In the genomic region with DNA sequence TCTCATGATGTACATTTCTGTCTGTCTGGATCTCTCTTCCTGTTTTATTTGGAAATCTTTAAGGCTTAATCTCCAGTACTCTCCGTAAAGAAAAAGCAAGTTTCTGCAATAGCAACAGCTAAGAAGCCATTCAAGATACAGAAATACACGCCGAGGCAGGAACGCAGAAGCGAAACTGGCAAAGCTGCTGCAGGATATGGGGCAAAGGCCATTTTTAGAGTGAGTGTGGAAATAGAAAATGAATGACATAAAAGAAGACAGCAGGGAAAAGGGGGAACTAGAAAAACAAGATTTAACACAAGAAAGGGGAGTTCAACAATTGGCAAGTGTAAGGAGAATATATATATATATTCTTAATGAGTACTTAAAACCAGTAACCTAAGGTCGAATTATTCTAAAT, we compare ENCODE assay signal across 14 mouse cellular contexts. TPM values are rescaled to one million over a fixed set of nuclear protein-coding genes. Genes with fewer than 3 reads are reported as not detected.
DNase-seq lines count a peak whose midpoint lies in the region; ATAC-seq and TF ChIP-seq lines count a peak whose summit lies in the region.
"Had no signal": no experiment of that assay in that cellular context is flagged by ENCODE, and none has a peak within 500 bp of the region (broad histone marks: within the 10 kb centered on the region; RNA-seq: fewer than 3 reads in every experiment).

No protein-coding gene starts in this region.

- no peak for TF ChIP-seq CTCF in heart, adult 2 months (IDR thresholded peaks at IDR 0.05)

- peak in 1 of 2 experiments; percentile 27 for DNase-seq in heart, adult 2 months
- peak; percentile 34 for DNase-seq in lung, postnatal 36 days
- no peak for DNase-seq in lung, adult 18-20 months
- DNase-seq in splenic B cell, adult 2 months (ENCODE audit: low read depth, low spot score), result peak; percentile 26
- no peak for DNase-seq in left cerebral cortex, postnatal 4 days
- DNase-seq: cerebellum, adult 8-10 months; embryo, embryonic 11 days; gastrocnemius, postnatal 25 days; liver, embryonic 13.5 days had no signal

- no peaks in the 10 kb centered on the region for H3K36me3 ChIP-seq in heart, adult 2 months (ENCODE audit: control insufficient read depth, insufficient read depth, low read length)
- peaks cover 30% of the 10 kb centered on the region for H3K36me3 ChIP-seq in heart, embryonic 12.5 days
- peaks cover 12% of the 10 kb centered on the region; the same call in 1 of the 2 replicates for H3K36me3 ChIP-seq in heart, embryonic 15.5 days
- H3K36me3 ChIP-seq in splenic B cell, adult 2 months (ENCODE audit: control insufficient read depth, insufficient read depth, low read length, poor library complexity, severe bottlenecking), result no peaks in the 10 kb centered on the region

- no peak for TF ChIP-seq POLR2A in heart, adult 2 months (IDR thresholded peaks at IDR 0.05; ENCODE audit: insufficient read depth, low read depth, low read length)

- H3K4me2 ChIP-seq in heart, embryonic 12.5 days, result no peak overlapping the region
- H3K4me2 ChIP-seq in heart, embryonic 15.5 days, result no peak overlapping the region
- H3K4me2 ChIP-seq: hindbrain, embryonic 15.5 days; liver, embryonic 13.5 days had no signal

- H3K9ac ChIP-seq in heart, adult 2 months (ENCODE audit: low read depth, low read length), result no peak overlapping the region
- H3K9ac ChIP-seq in heart, embryonic 12.5 days, result no peak overlapping the region
- no peak overlapping the region for H3K9ac ChIP-seq in heart, embryonic 15.5 days
- H3K9ac ChIP-seq: hindbrain, embryonic 15.5 days; liver, embryonic 13.5 days had no signal

- no peaks in the 10 kb centered on the region for H3K27me3 ChIP-seq in heart, adult 2 months (ENCODE audit: control insufficient read depth, insufficient read depth, low read length)
- no peaks in the 10 kb centered on the region for H3K27me3 ChIP-seq in heart, embryonic 12.5 days (replicated peaks)
- no peaks in the 10 kb centered on the region for H3K27me3 ChIP-seq in heart, embryonic 15.5 days
- no peaks in the 10 kb centered on the region for H3K27me3 ChIP-seq in splenic B cell, adult 2 months (ENCODE audit: control insufficient read depth, insufficient read depth, low read length, poor library complexity, severe bottlenecking)
- H3K27me3 ChIP-seq: hindbrain, embryonic 15.5 days; liver, embryonic 13.5 days had no signal

- TF ChIP-seq EP300 in heart, adult 2 months (IDR thresholded peaks at IDR 0.05; ENCODE audit: insufficient read depth, low read depth, low read length), result no peak

- no peak overlapping the region; the same call in 1 of the 2 replicates for H3K4me3 ChIP-seq in heart, adult 2 months
- no peak overlapping the region for H3K4me3 ChIP-seq in heart, embryonic 12.5 days
- no peak overlapping the region for H3K4me3 ChIP-seq in heart, embryonic 15.5 days
- H3K4me3 ChIP-seq: hindbrain, embryonic 15.5 days; liver, embryonic 13.5 days had no signal

- no peak for ATAC-seq in heart, embryonic 12.5 days (ENCODE audit: insufficient number of reproducible peaks, low FRiP score)
- ATAC-seq in heart, embryonic 15.5 days (replicated peaks; ENCODE audit: insufficient number of reproducible peaks, insufficient read depth, low FRiP score, low read depth), result no peak
- no peak for ATAC-seq in erythroid progenitor cell, adult 5-6 weeks (replicated peaks; ENCODE audit: low FRiP score, poor library complexity, severe bottlenecking)
- ATAC-seq: forebrain, embryonic 16.5 days had no signal

- H3K27ac ChIP-seq in heart, adult 2 months, result peak overlapping the region; percentile 47
- H3K27ac ChIP-seq in heart, embryonic 12.5 days (ENCODE audit: poor library complexity, severe bottlenecking), result no peak overlapping the region
- peak overlapping the region; percentile 16; the same call in 1 of the 2 replicates for H3K27ac ChIP-seq in heart, embryonic 15.5 days
- H3K27ac ChIP-seq: hindbrain, embryonic 15.5 days; liver, embryonic 13.5 days had no signal

- intact Hi-C loops in heart, adult 2 months (cut with DNase I), result no loop called here
- intact Hi-C loops in left cerebral cortex, postnatal 4 days (cut with DNase I), result no loop called here

- H3K4me1 ChIP-seq in heart, adult 2 months (ENCODE audit: control insufficient read depth, insufficient read depth, low read length), result 0 out of 2 replicates have a peak, but pooled peaks cover 2% of the 10 kb centered on the region
- H3K4me1 ChIP-seq in heart, embryonic 12.5 days (replicated peaks), result peaks cover 5% of the 10 kb centered on the region; the same call in 1 of the 2 replicates
- H3K4me1 ChIP-seq in heart, embryonic 15.5 days (replicated peaks), result 0 out of 2 replicates have a peak, but pooled peaks cover 2% of the 10 kb centered on the region
- H3K4me1 ChIP-seq: hindbrain, embryonic 15.5 days; liver, embryonic 13.5 days had no signal

- no peaks in the 10 kb centered on the region for H3K9me3 ChIP-seq in heart, embryonic 12.5 days (replicated peaks)
- no peaks in the 10 kb centered on the region for H3K9me3 ChIP-seq in heart, embryonic 15.5 days (replicated peaks)
- H3K9me3 ChIP-seq: hindbrain, embryonic 15.5 days; liver, embryonic 13.5 days had no signal

- H3K79me2 ChIP-seq in heart, adult 2 months (replicated peaks; ENCODE audit: control insufficient read depth, insufficient read depth, low read length), result no peaks in the 10 kb centered on the region

- 51% methylated on average over 6 of the region's 6 CpGs for WGBS in heart, adult 2 months
- 75% methylated on average over 6 of the region's 6 CpGs for WGBS in heart, embryonic 12.5 days
- WGBS in heart, embryonic 15.5 days, result 68% methylated on average over 6 of the region's 6 CpGs

RNA-seq across cellular contexts. Expression of a gene that starts 16.5 kb away (rescaled TPM):
- 1 to 10 TPM; 3.3 to 5.5 TPM for total RNA-seq in heart, adult 2 months (2021)
- polyA plus RNA-seq in heart, adult 2 months (2012; rRNA removed), result 1.8 and 2.1 TPM in 2 replicates
- 30.5 and 34.2 TPM in 2 replicates for polyA plus RNA-seq in heart, embryonic 12.5 days (2016; fragmentation: Nextera tagmentation; extraction: Ambion mirVana)
- 21.8 and 23.5 TPM in 2 replicates for polyA plus RNA-seq in heart, embryonic 15.5 days (2015; fragmentation: Nextera tagmentation; extraction: Ambion mirVana)
- total RNA-seq in left cerebral cortex, postnatal 4 days (2021), result 1 to 10 TPM; 7.2 to 8.9 TPM
- total RNA-seq in erythroid progenitor cell, adult 5-6 weeks (2015; ENCODE audit: low replicate concordance), result 29.8 and 64.2 TPM in 2 replicates
- total RNA-seq in erythroid progenitor cell, adult 5-6 weeks (2017; ENCODE audit: low replicate concordance), result 66.7 and 67.6 TPM in 2 replicates

RNA-seq across cellular contexts. Expression of a gene that starts 17.2 kb away (rescaled TPM):
- total RNA-seq in heart, adult 2 months (2021), result 10 to 100 TPM; 47.7 to 51.2 TPM
- polyA plus RNA-seq in heart, adult 2 months (2012; rRNA removed), result 37.6 and 53.7 TPM in 2 replicates
- 47.9 and 49.2 TPM in 2 replicates for polyA plus RNA-seq in heart, embryonic 12.5 days (2016; fragmentation: Nextera tagmentation; extraction: Ambion mirVana)
- 34.5 and 45.4 TPM in 2 replicates for polyA plus RNA-seq in heart, embryonic 15.5 days (2015; fragmentation: Nextera tagmentation; extraction: Ambion mirVana)
- total RNA-seq in left cerebral cortex, postnatal 4 days (2021), result 100 to 1,000 TPM; 116 to 117 TPM
- 7.2 and 29.8 TPM in 2 replicates for total RNA-seq in erythroid progenitor cell, adult 5-6 weeks (2015; ENCODE audit: low replicate concordance)
- 18.1 and 19.9 TPM in 2 replicates for total RNA-seq in erythroid progenitor cell, adult 5-6 weeks (2017; ENCODE audit: low replicate concordance)

Comparison
In these comparisons a context has a peak if more than half of its experiments do, and no peak if none do; other contexts are left out.
1. DNase-seq: peak in lung, postnatal 36 days (single experiment) and splenic B cell, adult 2 months (single experiment); none in lung, adult 18-20 months (0 of 2) and left cerebral cortex, postnatal 4 days (single experiment).